Mouse (Mus musculus): ENCODE data around the gene Znrf3. TPM values are rescaled to one million over a fixed set of nuclear protein-coding genes. Genes with fewer than 3 reads are reported as not detected.

Gene Znrf3
- total and polyA plus RNA-seq, 2 experiments from 2014 or later, result 9.9 to 13.6 TPM

GRCm38 (mm10) chr11:5402127-5402733, 42.4 kb downstream of the Znrf3 start:
- no peak for TF ChIP-seq CTCF (IDR thresholded peaks at IDR 0.05; ENCODE audit: low read depth)
- Histone ChIP-seq H3K4me1 (ENCODE audit: insufficient read depth, low read length) (no peaks in the 10 kb centered on the region), H3K36me3 (ENCODE audit: insufficient read depth, low read length) (no peaks in the 10 kb centered on the region), H3K4me3 (ENCODE audit: low read length) (no peak overlapping the region), H3K9me3 (ENCODE audit: low read length) (no peaks in the 10 kb centered on the region), H3K9ac (replicated peaks; ENCODE audit: low read length) (no peak overlapping the region), H3K27me3 (ENCODE audit: insufficient read depth, low read length) (no peaks in the 10 kb centered on the region), H3K27ac (no peak overlapping the region), H3K4me2 (ENCODE audit: low read depth, low read length) (no peak overlapping the region)
- 78% methylated on average over 4 of the region's 4 CpGs for WGBS
- DNase-seq (ENCODE audit: low spot score) (no peak), ATAC-seq (no peak)

GRCm38 (mm10) chr11:5398301-5399053, 46.2 kb downstream of the Znrf3 start:
- H3K4me1 ChIP-seq (ENCODE audit: insufficient read depth, low read length), result no peaks in the 10 kb centered on the region
- H3K27me3 ChIP-seq (ENCODE audit: insufficient read depth, low read length), result no peaks in the 10 kb centered on the region
- no peak overlapping the region for H3K9ac ChIP-seq (replicated peaks; ENCODE audit: low read length)
- no peaks in the 10 kb centered on the region for H3K36me3 ChIP-seq (ENCODE audit: insufficient read depth, low read length)
- no peak overlapping the region for H3K27ac ChIP-seq
- H3K9me3 ChIP-seq (ENCODE audit: low read length), result no peaks in the 10 kb centered on the region
- H3K4me2 ChIP-seq (ENCODE audit: low read depth, low read length), result no peak overlapping the region
- ATAC-seq (no peak), DNase-seq (ENCODE audit: low spot score) (no peak)
- H3K4me3 ChIP-seq (ENCODE audit: low read length), result no peak overlapping the region
- no peak for TF ChIP-seq CTCF (IDR thresholded peaks at IDR 0.05; ENCODE audit: low read depth)
- 51% methylated on average over 3 of the region's 3 CpGs for WGBS

GRCm38 (mm10) chr11:5390969-5391831, 53.4 kb downstream of the Znrf3 start:
- no peak for TF ChIP-seq CTCF (IDR thresholded peaks at IDR 0.05; ENCODE audit: low read depth)
- no peaks in the 10 kb centered on the region for H3K27me3 ChIP-seq (ENCODE audit: insufficient read depth, low read length)
- H3K9ac ChIP-seq (replicated peaks; ENCODE audit: low read length), result no peak overlapping the region
- no peaks in the 10 kb centered on the region for H3K4me1 ChIP-seq (ENCODE audit: insufficient read depth, low read length)
- no peak overlapping the region for H3K4me2 ChIP-seq (ENCODE audit: low read depth, low read length)
- peak; percentile 68; the same call in 1 of the 2 replicates for ATAC-seq
- peak overlapping the region; percentile 22; the same call in 1 of the 2 replicates for H3K27ac ChIP-seq
- 10% methylated on average over 4 of the region's 4 CpGs for WGBS
- no peak overlapping the region for H3K4me3 ChIP-seq (ENCODE audit: low read length)
- H3K9me3 ChIP-seq (ENCODE audit: low read length), result no peaks in the 10 kb centered on the region
- peak; percentile 45 for DNase-seq (ENCODE audit: low spot score)
- no peaks in the 10 kb centered on the region for H3K36me3 ChIP-seq (ENCODE audit: insufficient read depth, low read length)

- DNase-seq (ENCODE audit: low spot score) (no peak), ATAC-seq (no peak)
- Histone ChIP-seq H3K9me3 (ENCODE audit: low read length) (no peaks in the 10 kb centered on the region), H3K36me3 (ENCODE audit: insufficient read depth, low read length) (no peaks in the 10 kb centered on the region), H3K4me3 (ENCODE audit: low read length) (no peak overlapping the region), H3K4me2 (ENCODE audit: low read depth, low read length) (no peak overlapping the region), H3K4me1 (ENCODE audit: insufficient read depth, low read length) (peaks cover 5% of the 10 kb centered on the region; the same call in 1 of the 2 replicates), H3K27me3 (ENCODE audit: insufficient read depth, low read length) (no peaks in the 10 kb centered on the region), H3K27ac (no peak overlapping the region), H3K9ac (replicated peaks; ENCODE audit: low read length) (no peak overlapping the region)
- TF ChIP-seq CTCF (IDR thresholded peaks at IDR 0.05; ENCODE audit: low read depth), result no peak
- 49% methylated on average over 2 of the region's 2 CpGs for WGBS
Observed at GRCm38 (mm10) chr11:5382652-5383051, 62.0 kb downstream of the Znrf3 start.

GRCm38 (mm10) chr11:5381226-5381625, 63.4 kb downstream of the Znrf3 start:
- 74% methylated on average over 5 of the region's 5 CpGs for WGBS
- H3K27ac ChIP-seq, result no peak overlapping the region
- no peak overlapping the region for H3K4me3 ChIP-seq (ENCODE audit: low read length)
- H3K36me3 ChIP-seq (ENCODE audit: insufficient read depth, low read length), result no peaks in the 10 kb centered on the region
- H3K4me1 ChIP-seq (ENCODE audit: insufficient read depth, low read length), result peaks cover 5% of the 10 kb centered on the region; the same call in 1 of the 2 replicates
- no peak overlapping the region for H3K4me2 ChIP-seq (ENCODE audit: low read depth, low read length)
- no peaks in the 10 kb centered on the region for H3K27me3 ChIP-seq (ENCODE audit: insufficient read depth, low read length)
- no peak for TF ChIP-seq CTCF (IDR thresholded peaks at IDR 0.05; ENCODE audit: low read depth)
- DNase-seq (ENCODE audit: low spot score), result no peak
- ATAC-seq, result no peak
- H3K9ac ChIP-seq (replicated peaks; ENCODE audit: low read length), result no peak overlapping the region
- no peaks in the 10 kb centered on the region for H3K9me3 ChIP-seq (ENCODE audit: low read length)

- no peaks in the 10 kb centered on the region for H3K36me3 ChIP-seq (ENCODE audit: insufficient read depth, low read length)
- no peak for DNase-seq (ENCODE audit: low spot score)
Observed at GRCm38 (mm10) chr11:5380275-5380674, 64.4 kb downstream of the Znrf3 start.

More at GRCm38 (mm10) chr11:5380275-5380674, 64.4 kb downstream of the Znrf3 start:
- H3K27ac ChIP-seq, result no peak overlapping the region
- no peak for ATAC-seq
- H3K4me3 ChIP-seq (ENCODE audit: low read length), result no peak overlapping the region
- no peaks in the 10 kb centered on the region for H3K27me3 ChIP-seq (ENCODE audit: insufficient read depth, low read length)
- peaks cover 5% of the 10 kb centered on the region; the same call in 1 of the 2 replicates for H3K4me1 ChIP-seq (ENCODE audit: insufficient read depth, low read length)
- H3K4me2 ChIP-seq (ENCODE audit: low read depth, low read length), result no peak overlapping the region
- no peak overlapping the region for H3K9ac ChIP-seq (replicated peaks; ENCODE audit: low read length)
- no peak for TF ChIP-seq CTCF (IDR thresholded peaks at IDR 0.05; ENCODE audit: low read depth)
- H3K9me3 ChIP-seq (ENCODE audit: low read length), result no peaks in the 10 kb centered on the region
- 64% methylated on average over 3 of the region's 3 CpGs for WGBS
